Mouse (Mus musculus) embryonic fibroblast, embryonic 13.5 days (primary cell): Measurements from ENCODE around the gene T2.

ENCODE experiments used
- CTCF ChIP-seq: IDR thresholded peaks from 2 replicates; pipeline ENCODE4 v1.5.1; 2011; ENCODE audit warnings: mild to moderate bottlenecking, control low read depth, low read length, moderate library complexity, borderline replicate concordance; ENCODE audit not compliant: insufficient read depth
- POLR2A ChIP-seq: IDR thresholded peaks from 2 replicates; pipeline ENCODE4 v1.6.1; 2011; ENCODE audit warnings: low read depth, mild to moderate bottlenecking, control low read depth, low read length, moderate library complexity

- TF ChIP-seq CTCF = no peak
- TF ChIP-seq POLR2A = no peak
These were observed 34.0 kb downstream of the T2 start for GRCm38 (mm10) chr17:8389790-8390095.
